Mouse (Mus musculus): ENCODE measurements at regions not wholly inside any gene's neighbourhood (a gene's known extent, or its start where the extent isn't known, plus 50 kb on each side); places are given as distances from the start of the nearest gene placed in this dataset.

DNA sequence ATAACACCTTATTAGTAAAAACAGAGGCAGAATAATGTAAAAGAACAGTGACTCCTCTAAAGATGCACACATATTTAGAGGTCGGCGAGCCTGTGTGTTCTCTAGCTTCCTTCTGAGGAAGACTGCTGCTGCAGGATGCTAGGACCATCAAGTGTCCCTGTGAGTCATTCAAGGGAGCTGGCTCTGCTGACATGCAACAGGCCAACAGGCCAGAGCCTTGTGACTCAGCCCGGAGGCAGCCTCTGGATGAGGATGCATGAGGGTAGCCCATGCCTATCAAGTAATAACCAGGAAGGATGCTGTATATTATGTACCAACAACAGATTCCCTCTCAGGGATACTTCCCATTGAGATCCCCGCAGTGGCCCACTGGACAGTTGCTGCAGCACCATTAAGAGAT lies 199.5 kb upstream of the Rasgrp1 start:
- TF ChIP-seq CTCF (IDR thresholded peaks at IDR 0.05; ENCODE audit: low read depth, low read length) (no peak), POLR2A (IDR thresholded peaks at IDR 0.05; ENCODE audit: borderline replicate concordance, low read depth, low read length) (no peak)
